ENCODE assay signal across 24 mouse cellular contexts in genomic region chr9:108739239-108739638, GRCm38 (mm10). TPM values are rescaled to one million over a fixed set of nuclear protein-coding genes. Genes with fewer than 3 reads are reported as not detected.
DNase-seq lines count a peak whose midpoint lies in the region; ATAC-seq lines count a peak whose summit lies in the region.
"Had no signal": no experiment of that assay in that cellular context is flagged by ENCODE, and none has a peak within 500 bp of the region (broad histone marks: within the 10 kb centered on the region; RNA-seq: fewer than 3 reads in every experiment).

No protein-coding gene starts in this region.

- no peaks in the 10 kb centered on the region for H3K9me3 ChIP-seq in embryonic facial prominence, embryonic 14.5 days (ENCODE audit: control insufficient read depth, low read length)
- no peaks in the 10 kb centered on the region for H3K9me3 ChIP-seq in embryonic facial prominence, embryonic 10.5 days
- no peaks in the 10 kb centered on the region for H3K9me3 ChIP-seq in forebrain, embryonic 12.5 days
- no peaks in the 10 kb centered on the region for H3K9me3 ChIP-seq in midbrain, embryonic 16.5 days (replicated peaks; ENCODE audit: control insufficient read depth, low read length, poor library complexity, severe bottlenecking)
- H3K9me3 ChIP-seq: embryonic facial prominence, embryonic 12.5 days; forebrain, embryonic 10.5 days; forebrain, embryonic 15.5 days; G1E; heart, embryonic 13.5 days; hindbrain, embryonic 15.5 days had no signal

- ATAC-seq in embryonic facial prominence, embryonic 14.5 days (ENCODE audit: low read depth), result no peak
- no peak for ATAC-seq in forebrain, embryonic 12.5 days (ENCODE audit: low FRiP score)
- ATAC-seq in midbrain, embryonic 16.5 days, result no peak
- ATAC-seq: CD4-positive, CD25-positive, alpha-beta regulatory T cell, adult 4 months; forebrain, embryonic 15.5 days; intestine, postnatal 0 days had no signal

- H3K27me3 ChIP-seq in embryonic facial prominence, embryonic 14.5 days (replicated peaks; ENCODE audit: control insufficient read depth, insufficient read depth, low read length), result no peaks in the 10 kb centered on the region
- H3K27me3 ChIP-seq in embryonic facial prominence, embryonic 10.5 days (replicated peaks; ENCODE audit: low read depth, poor library complexity, severe bottlenecking), result no peaks in the 10 kb centered on the region
- H3K27me3 ChIP-seq in forebrain, embryonic 12.5 days, result no peaks in the 10 kb centered on the region
- H3K27me3 ChIP-seq in midbrain, embryonic 16.5 days (ENCODE audit: control insufficient read depth, insufficient read depth, low read depth, low read length), result no peaks in the 10 kb centered on the region
- H3K27me3 ChIP-seq: embryonic facial prominence, embryonic 12.5 days; forebrain, embryonic 15.5 days; heart, embryonic 13.5 days; hindbrain, embryonic 15.5 days had no signal

- H3K9ac ChIP-seq in embryonic facial prominence, embryonic 14.5 days (ENCODE audit: low read depth, low read length), result peak overlapping the region; percentile 8; the same call in 1 of the 2 replicates
- H3K9ac ChIP-seq in forebrain, embryonic 12.5 days, result no peak overlapping the region
- no peak overlapping the region for H3K9ac ChIP-seq in midbrain, embryonic 16.5 days (ENCODE audit: low read depth, low read length)
- H3K9ac ChIP-seq: embryonic facial prominence, embryonic 12.5 days; forebrain, embryonic 15.5 days; heart, embryonic 13.5 days; hindbrain, embryonic 15.5 days had no signal

- H3K4me3 ChIP-seq in embryonic facial prominence, embryonic 14.5 days (ENCODE audit: low read depth, low read length), result no peak overlapping the region
- H3K4me3 ChIP-seq in embryonic facial prominence, embryonic 10.5 days, result no peak overlapping the region
- no peak overlapping the region for H3K4me3 ChIP-seq in forebrain, embryonic 12.5 days (replicated peaks)
- H3K4me3 ChIP-seq in midbrain, embryonic 16.5 days (ENCODE audit: low read depth, low read length), result no peak overlapping the region
- H3K4me3 ChIP-seq: embryonic facial prominence, embryonic 12.5 days; forebrain, embryonic 10.5 days; forebrain, embryonic 15.5 days; heart, embryonic 13.5 days; hindbrain, embryonic 15.5 days had no signal

- H3K27ac ChIP-seq in embryonic facial prominence, embryonic 14.5 days (replicated peaks; ENCODE audit: low read depth, low read length), result no peak overlapping the region
- H3K27ac ChIP-seq in embryonic facial prominence, embryonic 10.5 days (replicated peaks), result no peak overlapping the region
- H3K27ac ChIP-seq in forebrain, embryonic 12.5 days, result no peak overlapping the region
- H3K27ac ChIP-seq in midbrain, embryonic 16.5 days (ENCODE audit: low read length), result no peak overlapping the region
- H3K27ac ChIP-seq: embryonic facial prominence, embryonic 12.5 days; forebrain, embryonic 10.5 days; forebrain, embryonic 15.5 days; heart, embryonic 13.5 days; hindbrain, embryonic 15.5 days had no signal

- no peaks in the 10 kb centered on the region for H3K4me1 ChIP-seq in embryonic facial prominence, embryonic 14.5 days (ENCODE audit: control insufficient read depth, insufficient read depth, low read length)
- no peaks in the 10 kb centered on the region for H3K4me1 ChIP-seq in embryonic facial prominence, embryonic 10.5 days
- H3K4me1 ChIP-seq in forebrain, embryonic 12.5 days, result no peaks in the 10 kb centered on the region
- no peaks in the 10 kb centered on the region for H3K4me1 ChIP-seq in midbrain, embryonic 16.5 days (ENCODE audit: control insufficient read depth, insufficient read depth, low read length)
- H3K4me1 ChIP-seq: embryonic facial prominence, embryonic 12.5 days; forebrain, embryonic 10.5 days; forebrain, embryonic 15.5 days; heart, embryonic 13.5 days; hindbrain, embryonic 15.5 days had no signal

- 32% methylated on average over 3 of the region's 3 CpGs for WGBS in embryonic facial prominence, embryonic 14.5 days
- 56% methylated on average over 3 of the region's 3 CpGs for WGBS in embryonic facial prominence, embryonic 10.5 days
- WGBS in forebrain, embryonic 12.5 days, result 59% methylated on average over 3 of the region's 3 CpGs
- WGBS in midbrain, embryonic 16.5 days, result 59% methylated on average over 3 of the region's 3 CpGs

- DNase-seq in embryonic facial prominence, embryonic 14.5 days (ENCODE audit: low spot score), result no peak
- no peak for DNase-seq in embryonic facial prominence, embryonic 10.5 days (ENCODE audit: low spot score)
- DNase-seq in NIH3T3 (ENCODE audit: low read depth), result peak; percentile 84
- DNase-seq in fibroblast of lung, adult 2 months (ENCODE audit: low read depth), result peak; percentile 80
- no peak for DNase-seq in right cerebral cortex, postnatal 14 days
- DNase-seq: adrenal gland, adult 8-10 months; adrenal gland, postnatal 36 days; cerebellum, adult 11 months; cerebellum, adult 8-10 months; cerebellum, postnatal 14 days; embryo, embryonic 11 days; gastrocnemius, postnatal 36 days; heart, adult 11 months; heart, postnatal 36 days had no signal

- no peak overlapping the region for H3K4me2 ChIP-seq in embryonic facial prominence, embryonic 14.5 days (ENCODE audit: low read depth, low read length)
- no peak overlapping the region for H3K4me2 ChIP-seq in forebrain, embryonic 12.5 days
- no peak overlapping the region for H3K4me2 ChIP-seq in midbrain, embryonic 16.5 days (ENCODE audit: low read length)
- H3K4me2 ChIP-seq: embryonic facial prominence, embryonic 12.5 days; forebrain, embryonic 15.5 days; heart, embryonic 13.5 days; hindbrain, embryonic 15.5 days had no signal

- H3K36me3 ChIP-seq in embryonic facial prominence, embryonic 14.5 days (ENCODE audit: control insufficient read depth, insufficient read depth, low read length), result peaks cover 54% of the 10 kb centered on the region
- H3K36me3 ChIP-seq in embryonic facial prominence, embryonic 10.5 days (replicated peaks), result peaks cover 42% of the 10 kb centered on the region
- H3K36me3 ChIP-seq in forebrain, embryonic 12.5 days (replicated peaks), result peaks cover 50% of the 10 kb centered on the region
- peaks cover 29% of the 10 kb centered on the region for H3K36me3 ChIP-seq in midbrain, embryonic 16.5 days (ENCODE audit: control insufficient read depth, insufficient read depth, low read length)
- H3K36me3 ChIP-seq: G1E had no signal

RNA-seq across cellular contexts. Expression of gene Ip6k2, which starts 44.4 kb away (rescaled TPM):
- polyA plus RNA-seq in embryonic facial prominence, embryonic 14.5 days (2014; fragmentation: Nextera tagmentation; extraction: Ambion mirVana), result 74.7 and 103 TPM in 2 replicates
- 94.0 and 103 TPM in 2 replicates for polyA plus RNA-seq in embryonic facial prominence, embryonic 10.5 days (2016; fragmentation: Nextera tagmentation; extraction: Ambion mirVana)
- polyA plus RNA-seq in forebrain, embryonic 12.5 days (2016; fragmentation: Nextera tagmentation; extraction: Ambion mirVana), result 124 and 140 TPM in 2 replicates
- polyA plus RNA-seq in midbrain, embryonic 16.5 days (2015; fragmentation: Nextera tagmentation; extraction: Ambion mirVana), result 199 and 222 TPM in 2 replicates

RNA-seq across cellular contexts. Expression of gene Prkar2a, which starts 50.1 kb away (rescaled TPM):
- polyA plus RNA-seq in embryonic facial prominence, embryonic 14.5 days (2014; fragmentation: Nextera tagmentation; extraction: Ambion mirVana), result 35.3 and 36.0 TPM in 2 replicates
- 24.7 and 26.2 TPM in 2 replicates for polyA plus RNA-seq in embryonic facial prominence, embryonic 10.5 days (2016; fragmentation: Nextera tagmentation; extraction: Ambion mirVana)
- polyA plus RNA-seq in forebrain, embryonic 12.5 days (2016; fragmentation: Nextera tagmentation; extraction: Ambion mirVana), result 55.8 and 56.9 TPM in 2 replicates
- 57.3 and 69.1 TPM in 2 replicates for polyA plus RNA-seq in midbrain, embryonic 16.5 days (2015; fragmentation: Nextera tagmentation; extraction: Ambion mirVana)
- polyA plus RNA-seq: G1E had no signal

Comparison
In these comparisons a context has a peak if more than half of its experiments do, and no peak if none do; other contexts are left out.
1. DNase-seq: peak in NIH3T3 (single experiment) and fibroblast of lung, adult 2 months (single experiment); none in embryonic facial prominence, embryonic 14.5 days (single experiment), embryonic facial prominence, embryonic 10.5 days (single experiment) and right cerebral cortex, postnatal 14 days (single experiment).